Mouse (Mus musculus) testis, postnatal 10 days (tissue): ENCODE results near the gene Gm648.
A peak's percentile ranks its signal among the peaks of the same experiment; 100 is the strongest.
"Not testable (repeated sequence)": the region's sequence is repeated elsewhere in the genome, so short reads cannot be mapped to it uniquely, and the experiment has no call there.

Source experiments
- DNase-seq: peaks from one replicate; pipeline ENCODE4 v3.0.0; 2021; ENCODE audit warnings: low spot score

The Gm648 gene

DNA sequence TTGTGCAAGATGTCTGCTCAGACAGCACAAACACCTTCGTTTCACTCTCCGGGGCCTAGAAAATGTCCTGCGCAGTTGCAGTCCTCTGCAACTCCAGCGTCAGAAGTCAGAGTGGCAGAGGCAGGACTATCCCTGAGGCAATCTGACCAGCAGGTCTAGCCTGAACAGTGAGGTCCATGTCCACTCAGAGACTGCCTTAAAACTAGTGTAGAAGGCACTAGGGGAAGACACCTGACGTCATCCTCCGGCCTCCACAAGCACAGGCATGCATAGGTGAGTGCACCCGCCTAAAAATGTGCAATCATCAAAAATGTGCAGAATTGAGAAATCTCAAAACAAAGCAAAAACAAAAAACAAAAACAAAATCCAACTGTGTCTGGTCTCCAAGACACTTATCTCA is at the start of gene Gm648:
Gene Gm648 (minus strand): TSS at position 101 of the 400 bp plus-strand sequence.
- no peak for DNase-seq

DNA sequence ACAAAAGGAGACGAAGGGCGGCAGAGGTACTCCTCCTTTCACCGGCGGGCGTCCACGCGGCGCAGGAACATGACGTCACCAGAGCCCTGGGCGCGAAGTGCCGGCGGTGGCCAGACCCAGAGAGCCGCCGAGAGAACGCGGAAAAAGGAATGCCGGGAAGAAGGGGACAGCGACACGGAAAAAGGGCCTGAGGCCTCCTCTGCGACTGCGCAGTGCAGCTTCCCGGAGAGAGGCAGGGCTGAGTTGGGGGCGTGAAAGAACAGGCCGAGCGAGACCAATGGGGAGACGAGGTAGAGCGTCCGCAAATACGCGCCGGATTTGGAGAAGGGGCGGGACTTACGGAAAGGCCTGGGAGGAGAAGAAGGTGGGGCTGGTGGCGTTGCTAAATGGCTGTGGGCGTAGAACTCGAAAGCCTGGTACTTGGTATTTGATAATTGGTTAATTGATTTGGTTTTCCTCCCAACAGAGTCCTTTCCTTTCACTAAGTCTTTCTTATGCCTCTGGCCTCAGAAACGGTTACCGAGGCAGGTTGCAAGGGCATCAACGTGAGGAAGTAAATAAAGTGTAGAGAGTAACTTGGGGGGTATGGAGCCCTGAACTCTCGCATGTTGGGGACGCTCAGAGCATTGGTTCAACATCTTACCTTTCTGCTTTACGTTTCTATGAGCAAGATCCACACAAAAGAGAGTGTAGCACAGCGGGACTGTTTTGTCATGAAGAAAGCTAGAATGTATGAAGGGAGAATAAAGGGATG is 48.7 kb upstream of the Gm648 start, which contains the start of gene Mmgt1:
Gene Mmgt1 (minus strand): TSS at position 183 of the 754 bp plus-strand sequence.
- peak; percentile 89 for DNase-seq

DNA sequence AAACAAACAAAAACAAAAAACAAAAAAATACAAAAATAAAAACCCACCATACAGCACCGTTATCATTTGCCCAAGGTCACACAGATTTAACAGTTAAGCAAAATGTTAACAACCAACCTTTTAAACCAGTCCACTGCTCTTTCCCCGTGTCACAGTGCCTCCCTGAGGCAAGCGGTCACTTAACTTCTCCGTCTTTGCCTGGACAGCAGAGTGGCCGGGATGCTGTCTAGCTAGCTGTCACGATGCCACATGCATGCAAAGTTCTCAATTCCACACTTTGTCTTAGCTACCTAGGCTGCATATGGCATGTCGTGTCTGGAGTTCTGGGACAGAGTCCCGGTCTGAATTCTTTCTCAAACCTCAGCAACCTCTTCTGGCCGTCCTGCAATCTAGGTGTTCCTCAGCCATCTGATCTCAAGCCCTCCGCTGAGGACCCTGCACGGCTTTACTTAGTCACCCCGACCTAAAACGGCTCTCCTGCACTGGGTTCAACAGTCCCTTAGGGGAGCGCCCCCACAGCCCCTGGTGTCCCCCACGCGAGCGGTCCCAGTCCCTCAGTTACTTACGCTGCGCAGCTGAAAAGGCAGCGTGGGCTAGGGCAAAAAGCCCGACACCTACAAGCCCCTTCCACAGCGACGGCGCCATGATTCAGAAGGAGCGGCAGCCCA is 47.9 kb upstream of the Gm648 start:
- peak; percentile 44 for DNase-seq

DNA sequence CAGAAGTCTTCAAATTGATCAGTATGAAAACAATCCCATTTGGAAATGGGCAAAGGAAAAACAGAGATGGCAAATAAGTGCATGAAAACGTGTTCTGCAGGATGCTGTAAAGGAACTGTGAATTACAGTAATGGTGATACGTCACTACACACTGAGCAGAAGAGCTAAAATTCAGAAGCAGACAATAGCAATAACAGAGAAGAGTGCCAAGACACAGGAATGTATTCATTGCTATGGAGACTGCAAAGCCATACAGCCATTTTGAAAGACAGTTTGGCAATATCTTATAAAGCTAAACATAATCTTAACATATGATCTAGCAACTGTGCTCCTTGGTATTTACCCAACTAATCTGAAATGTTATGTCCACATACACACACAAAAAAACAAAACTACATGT is 28.8 kb upstream of the Gm648 start:
- no peak for DNase-seq

DNA sequence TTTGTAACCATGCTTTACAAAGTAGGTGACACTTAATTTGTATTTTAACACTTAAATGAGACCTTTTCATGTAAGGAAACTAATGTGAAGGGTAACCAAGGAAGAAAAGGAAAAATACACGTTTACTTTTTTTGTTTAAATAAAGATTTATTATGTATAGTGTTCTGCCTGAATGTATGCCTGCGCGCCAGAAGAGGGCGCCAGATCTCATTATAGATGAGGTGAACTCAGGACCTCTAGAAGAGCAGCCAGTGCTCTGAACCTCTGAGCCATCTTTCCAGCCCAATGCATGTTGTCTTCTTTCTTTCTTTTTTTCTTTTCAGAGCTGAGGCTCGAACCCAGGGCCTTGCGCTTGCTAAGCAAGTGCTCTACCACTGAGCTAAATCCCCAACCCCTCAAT is 23.1 kb upstream of the Gm648 start:
- DNase-seq: peak; percentile 43

DNA sequence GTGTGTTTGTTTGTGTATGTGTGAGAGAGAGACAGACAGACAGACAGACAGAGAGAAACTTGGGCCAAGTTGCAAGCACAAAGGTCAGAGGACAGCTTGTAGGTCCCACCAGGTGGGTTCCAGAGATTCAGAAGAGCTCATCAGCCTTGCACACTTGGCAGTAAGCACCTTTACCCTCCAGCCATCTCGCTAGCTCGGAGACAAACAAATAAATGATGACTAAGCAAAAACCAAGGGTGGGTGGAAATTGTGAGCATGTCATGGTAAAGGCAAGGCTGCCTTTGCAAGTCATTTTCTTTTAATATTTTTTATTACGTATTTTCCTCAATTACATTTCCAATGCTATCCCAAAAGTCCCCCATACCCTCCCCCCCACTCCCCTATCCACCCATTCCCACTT is 4.2 kb upstream of the Gm648 start:
- DNase-seq: no peak

DNA sequence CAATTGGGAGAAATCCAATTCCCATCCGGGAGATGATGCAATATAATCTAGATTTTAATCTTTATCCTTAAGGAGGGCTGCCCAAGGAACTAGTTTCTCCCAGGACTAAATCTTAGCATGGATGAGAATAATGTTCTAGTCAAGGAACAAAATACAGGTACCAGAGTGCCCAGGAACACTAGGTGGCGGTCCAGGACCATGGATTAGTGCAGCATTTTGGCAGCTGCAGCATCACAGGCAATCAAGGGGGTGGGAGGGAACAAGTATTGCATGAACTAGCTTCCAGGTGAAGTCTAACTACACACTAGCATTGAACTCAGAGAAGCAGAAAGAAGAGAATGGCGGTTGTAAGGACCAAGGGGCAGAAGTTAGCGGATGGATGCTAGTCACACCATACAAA is 12.2 kb downstream of the Gm648 start:
- DNase-seq: peak; percentile 50

DNA sequence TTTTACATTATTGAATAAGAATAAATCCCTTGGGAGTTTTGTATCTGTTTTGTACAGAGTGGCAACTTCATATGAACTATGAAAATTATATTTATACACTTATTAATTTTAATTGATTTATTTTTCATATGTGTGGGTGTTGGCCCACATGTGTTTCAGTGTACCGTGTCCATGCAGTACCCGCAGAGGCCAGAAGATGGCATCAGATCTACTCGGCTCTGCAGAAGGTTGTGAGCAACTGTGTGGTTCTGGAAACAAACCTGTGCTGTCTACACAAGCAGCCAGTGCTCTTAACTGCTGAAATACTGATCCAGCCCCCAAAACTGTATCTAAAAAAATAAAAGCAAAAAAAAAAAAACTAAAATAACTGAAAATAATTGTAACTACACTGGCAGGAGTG is 18.1 kb downstream of the Gm648 start:
- peak; percentile 78 for DNase-seq

DNA sequence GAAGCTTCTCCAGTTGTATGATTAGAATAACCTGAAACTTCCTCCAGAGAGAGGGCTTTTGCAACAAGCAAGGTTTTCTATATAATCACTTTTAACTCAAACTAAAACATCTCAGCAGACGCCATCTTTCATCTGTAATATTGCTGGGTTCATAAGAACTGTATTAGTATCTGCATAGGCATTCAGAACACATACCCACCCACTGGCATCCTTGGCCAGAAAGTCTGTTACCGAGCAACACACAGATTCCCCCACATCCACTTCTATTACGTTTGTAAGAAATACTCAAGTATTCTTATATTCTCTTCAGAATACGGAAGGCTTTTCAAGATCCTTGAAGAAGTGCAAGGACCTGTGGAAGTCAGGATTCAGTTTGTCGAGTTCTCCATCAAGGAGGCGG is 25.0 kb downstream of the Gm648 start, which contains the start of gene Gm10477:
Gene Gm10477 (plus strand): TSS at position 301 of the 400 bp plus-strand sequence.
- not testable (repeated sequence) for DNase-seq

DNA sequence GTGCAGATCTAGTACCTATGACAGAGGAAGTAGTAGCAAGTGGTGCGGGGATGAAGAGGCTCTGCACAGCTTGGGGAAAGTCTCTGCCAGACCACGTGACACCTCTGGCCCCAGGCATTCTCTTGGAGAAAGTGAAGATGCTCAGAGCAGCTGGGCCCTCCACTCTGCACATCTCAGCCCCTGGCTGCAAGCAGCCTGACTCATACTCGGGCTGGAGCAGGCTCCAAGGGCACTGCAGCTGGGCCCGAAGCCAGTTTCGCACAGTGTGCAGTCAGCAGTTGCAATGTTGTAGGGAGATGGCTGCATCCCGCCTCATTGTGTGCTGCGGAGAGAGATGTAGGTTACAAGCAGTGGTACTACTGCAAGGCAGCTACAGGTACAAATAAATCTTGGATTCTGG is 52.2 kb downstream of the Gm648 start:
- DNase-seq: peak; percentile 36
